Mouse (Mus musculus): ENCODE data around the gene Coq2. TPM values are rescaled to one million over a fixed set of nuclear protein-coding genes. Genes with fewer than 3 reads are reported as not detected.

The Coq2 gene
- polyA plus RNA-seq, 1 experiment from 2014 or later, result 30.8 TPM

DNA sequence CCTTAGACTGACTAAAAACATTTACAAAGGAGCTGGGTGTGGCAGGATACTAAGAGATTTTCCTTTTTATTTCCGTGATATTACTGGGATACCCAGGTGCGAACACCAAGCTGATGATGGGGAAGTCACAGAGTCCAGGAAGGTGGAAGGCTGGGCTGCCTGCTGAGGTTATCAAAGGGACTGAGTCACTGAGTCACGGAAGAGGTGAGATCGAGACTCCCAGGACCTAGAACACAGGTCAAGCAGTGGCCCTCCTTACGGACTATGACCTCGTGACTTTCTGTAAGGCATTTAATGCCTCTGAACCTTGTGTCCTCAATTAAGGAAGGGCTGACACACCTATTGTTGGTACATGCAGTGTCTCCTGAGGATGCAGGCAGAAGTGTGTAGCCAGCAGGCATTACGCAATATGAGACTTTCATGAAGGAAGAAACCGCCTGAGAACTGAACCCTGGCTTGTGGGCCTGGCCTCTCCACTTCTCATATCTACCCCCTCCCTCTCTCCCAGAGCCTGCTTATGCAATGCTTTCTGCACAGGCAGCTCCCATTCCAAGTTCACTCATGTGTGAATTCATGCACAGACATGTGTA is 42.3 kb downstream of the Coq2 start:
- no peaks in the 10 kb centered on the region for H3K36me3 ChIP-seq (ENCODE audit: control insufficient read depth, insufficient read depth)
- H3K9me3 ChIP-seq (ENCODE audit: control insufficient read depth), result no peaks in the 10 kb centered on the region
- H3K4me3 ChIP-seq (ENCODE audit: low read depth, low read length), result no peak overlapping the region
- ATAC-seq, result peak; percentile 97
- H3K4me2 ChIP-seq (replicated peaks; ENCODE audit: low read depth), result no peak overlapping the region
- no peak overlapping the region for H3K9ac ChIP-seq (ENCODE audit: low read depth, low read length)
- H3K27ac ChIP-seq (ENCODE audit: low read depth, low read length), result peak overlapping the region; percentile 83
- H3K4me1 ChIP-seq (replicated peaks; ENCODE audit: control insufficient read depth, insufficient read depth, low read length), result peaks cover 6% of the 10 kb centered on the region; the same call in 1 of the 2 replicates
- 31% methylated on average over 8 of the region's 8 CpGs for WGBS
- no peaks in the 10 kb centered on the region for H3K27me3 ChIP-seq (replicated peaks; ENCODE audit: control insufficient read depth, insufficient read depth, low read length)
- no peak for TF ChIP-seq CTCF (IDR thresholded peaks at IDR 0.05; ENCODE audit: low read depth)

DNA sequence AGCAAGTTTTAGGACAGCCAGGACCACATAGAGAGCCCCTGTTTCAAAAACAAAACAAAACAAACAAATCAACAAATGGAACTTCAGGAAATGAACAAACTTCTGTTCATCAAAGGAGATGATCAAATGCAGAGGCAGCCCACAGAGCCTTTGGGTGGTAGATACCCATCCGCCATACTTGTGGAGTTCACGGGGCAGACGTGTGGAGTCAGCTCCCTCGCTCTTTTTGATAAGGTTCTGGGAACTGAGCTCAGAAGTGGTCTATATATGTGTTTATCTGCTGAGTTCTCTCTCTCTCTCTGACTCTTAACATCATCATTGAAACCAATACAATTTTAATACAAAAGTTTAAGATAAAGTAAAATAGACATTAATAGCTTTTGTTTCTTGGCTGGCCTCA is 46.1 kb downstream of the Coq2 start:
- no peaks in the 10 kb centered on the region for H3K27me3 ChIP-seq (replicated peaks; ENCODE audit: control insufficient read depth, insufficient read depth, low read length)
- H3K4me2 ChIP-seq (replicated peaks; ENCODE audit: low read depth), result no peak overlapping the region
- H3K36me3 ChIP-seq (ENCODE audit: control insufficient read depth, insufficient read depth), result no peaks in the 10 kb centered on the region
- TF ChIP-seq CTCF (IDR thresholded peaks at IDR 0.05; ENCODE audit: low read depth), result no peak
- no peak overlapping the region for H3K4me3 ChIP-seq (ENCODE audit: low read depth, low read length)
- ATAC-seq, result no peak
- no peaks in the 10 kb centered on the region for H3K9me3 ChIP-seq (ENCODE audit: control insufficient read depth)
- H3K27ac ChIP-seq (ENCODE audit: low read depth, low read length), result no peak overlapping the region
- no peak overlapping the region for H3K9ac ChIP-seq (ENCODE audit: low read depth, low read length)
- WGBS, result 84% methylated on average over 4 of the region's 4 CpGs
- peaks cover 19% of the 10 kb centered on the region for H3K4me1 ChIP-seq (replicated peaks; ENCODE audit: control insufficient read depth, insufficient read depth, low read length)

DNA sequence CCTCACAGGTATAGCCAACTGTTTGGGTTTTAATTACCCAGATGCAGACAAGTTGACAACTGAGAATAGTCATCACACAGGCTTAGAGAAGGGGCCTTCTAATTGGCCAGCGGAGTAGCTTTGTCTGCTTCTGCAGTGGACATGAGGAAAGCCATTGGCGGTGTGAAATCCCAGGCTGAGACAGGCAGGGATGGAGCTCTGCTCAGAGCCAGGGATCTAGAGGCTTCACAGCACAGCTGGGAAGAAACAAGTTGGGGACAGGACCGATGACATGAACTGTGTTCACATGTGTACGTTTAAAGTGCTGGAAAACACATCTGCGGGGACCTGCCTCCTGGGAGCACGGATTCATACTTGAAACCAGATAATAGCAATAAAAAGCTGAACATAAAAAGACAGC is 48.4 kb downstream of the Coq2 start:
- H3K9ac ChIP-seq (ENCODE audit: low read depth, low read length), result no peak overlapping the region
- H3K4me2 ChIP-seq (replicated peaks; ENCODE audit: low read depth), result no peak overlapping the region
- no peaks in the 10 kb centered on the region for H3K27me3 ChIP-seq (replicated peaks; ENCODE audit: control insufficient read depth, insufficient read depth, low read length)
- WGBS, result 40% methylated on average over 6 of the region's 6 CpGs
- H3K4me3 ChIP-seq (ENCODE audit: low read depth, low read length), result no peak overlapping the region
- no peak for TF ChIP-seq CTCF (IDR thresholded peaks at IDR 0.05; ENCODE audit: low read depth)
- ATAC-seq, result no peak
- H3K36me3 ChIP-seq (ENCODE audit: control insufficient read depth, insufficient read depth), result no peaks in the 10 kb centered on the region
- H3K9me3 ChIP-seq (ENCODE audit: control insufficient read depth), result no peaks in the 10 kb centered on the region
- H3K4me1 ChIP-seq (replicated peaks; ENCODE audit: control insufficient read depth, insufficient read depth, low read length), result peaks cover 19% of the 10 kb centered on the region
- H3K27ac ChIP-seq (ENCODE audit: low read depth, low read length), result 0 out of 2 replicates have a peak overlapping the region, but pooled peaks have one; percentile 35

DNA sequence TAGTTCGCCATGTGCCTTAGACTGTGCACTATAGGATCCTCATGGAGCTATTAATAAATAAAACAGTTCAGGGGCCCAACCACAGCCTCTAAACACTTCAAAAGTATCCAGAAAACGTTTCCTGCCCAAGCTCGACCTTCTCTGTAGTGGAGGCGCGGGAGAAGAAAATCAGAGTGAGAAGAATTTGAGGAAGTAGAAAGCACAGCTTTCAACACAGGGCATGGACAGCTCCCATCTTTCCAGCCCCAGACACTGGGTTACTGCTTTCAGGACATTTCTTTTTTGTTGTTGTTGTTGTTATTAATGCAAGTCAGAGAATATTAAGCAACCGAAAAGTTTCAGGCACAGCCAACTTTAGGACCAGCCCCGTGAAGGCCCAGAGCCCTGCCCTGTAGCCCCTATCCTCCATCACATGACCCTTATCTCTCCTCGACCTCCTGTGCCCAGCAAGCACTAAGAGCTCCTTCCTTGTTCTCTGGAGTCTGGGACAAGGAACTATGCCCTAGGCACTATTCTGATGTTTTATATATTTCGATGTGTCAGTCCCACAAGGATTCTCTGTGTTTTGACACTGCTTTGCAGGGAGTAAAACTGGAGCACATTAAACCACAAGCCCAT is 50.1 kb downstream of the Coq2 start:
- no peaks in the 10 kb centered on the region for H3K36me3 ChIP-seq (ENCODE audit: control insufficient read depth, insufficient read depth)
- peak; percentile 41; the same call in 1 of the 2 replicates for ATAC-seq

DNA sequence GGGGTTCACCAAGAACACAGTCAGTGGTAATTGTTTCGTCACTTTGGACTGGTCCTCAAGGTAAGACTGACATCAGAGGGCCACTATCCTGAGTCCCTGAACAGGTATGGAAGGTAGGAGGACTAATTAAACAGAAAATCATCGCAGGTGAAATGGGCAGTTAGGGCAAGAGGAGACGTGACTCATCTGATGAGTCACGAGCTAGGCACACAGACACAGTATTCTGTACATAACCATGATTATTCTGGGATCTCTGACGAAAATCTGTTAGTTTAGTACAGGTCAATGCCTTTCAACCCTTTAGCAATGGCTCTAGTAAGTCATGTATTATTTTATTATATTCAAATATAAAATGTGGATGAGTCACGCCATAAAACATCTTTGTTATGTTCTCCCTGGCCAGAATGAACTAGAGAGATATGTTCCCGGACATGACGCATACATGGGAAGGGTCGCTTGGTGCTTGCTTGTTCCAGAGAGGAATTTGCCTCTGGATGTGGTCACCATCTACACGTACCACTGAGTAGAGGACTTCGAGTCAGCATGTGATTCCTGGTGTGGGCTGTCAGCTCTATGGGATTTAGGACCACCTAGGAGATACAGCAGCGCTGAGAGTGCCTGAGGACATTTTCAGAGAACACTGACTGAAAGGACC is 52.3 kb downstream of the Coq2 start:
- peak; percentile 40 for ATAC-seq

More for the DNA sequence above, 50.1 kb downstream of the Coq2 start:
- Histone ChIP-seq H3K9ac (ENCODE audit: low read depth, low read length) (no peak overlapping the region), H3K4me3 (ENCODE audit: low read depth, low read length) (no peak overlapping the region), H3K9me3 (ENCODE audit: control insufficient read depth) (no peaks in the 10 kb centered on the region), H3K4me1 (replicated peaks; ENCODE audit: control insufficient read depth, insufficient read depth, low read length) (peaks cover 19% of the 10 kb centered on the region), H3K27me3 (replicated peaks; ENCODE audit: control insufficient read depth, insufficient read depth, low read length) (no peaks in the 10 kb centered on the region), H3K4me2 (replicated peaks; ENCODE audit: low read depth) (no peak overlapping the region), H3K27ac (ENCODE audit: low read depth, low read length) (peak overlapping the region; percentile 60)
- no peak for TF ChIP-seq CTCF (IDR thresholded peaks at IDR 0.05; ENCODE audit: low read depth)
- WGBS, result 46% methylated on average over 9 of the region's 9 CpGs

DNA sequence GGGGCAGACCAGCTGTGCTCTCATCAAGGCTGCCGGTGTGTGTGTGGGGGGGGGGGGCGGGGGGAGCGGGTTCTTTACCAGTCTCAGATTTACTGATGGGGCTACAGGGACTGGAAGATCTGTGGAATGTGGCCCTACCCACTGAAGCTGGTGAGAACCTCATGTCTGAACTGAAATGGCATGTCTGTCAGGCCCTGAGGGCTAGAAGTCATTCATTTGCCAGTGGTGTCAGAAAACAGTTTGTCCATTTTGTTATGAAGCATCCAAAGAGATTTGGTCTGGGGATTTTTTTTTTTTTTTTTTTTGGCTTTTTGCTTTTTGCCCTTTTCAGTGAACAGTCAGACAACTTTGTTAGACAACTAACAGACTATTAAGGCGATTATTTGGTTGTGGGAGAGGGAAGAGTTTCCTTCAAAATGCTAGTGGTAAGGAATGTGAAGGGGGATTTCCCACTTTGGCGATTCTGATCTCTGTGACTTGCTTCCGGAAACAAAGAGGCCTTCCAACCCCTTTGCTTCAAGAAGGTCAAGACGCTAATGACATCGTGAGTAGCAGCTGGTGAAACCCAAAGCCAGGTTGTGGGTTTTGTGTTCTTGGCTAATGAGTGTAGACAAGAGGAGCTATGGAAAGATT is 52.9 kb downstream of the Coq2 start:
- H3K27ac ChIP-seq (ENCODE audit: low read depth, low read length), result no peak overlapping the region
- WGBS, result 55% methylated on average over 8 of the region's 8 CpGs
- H3K4me3 ChIP-seq (ENCODE audit: low read depth, low read length), result no peak overlapping the region
- no peak for TF ChIP-seq CTCF (IDR thresholded peaks at IDR 0.05; ENCODE audit: low read depth)
- no peaks in the 10 kb centered on the region for H3K27me3 ChIP-seq (replicated peaks; ENCODE audit: control insufficient read depth, insufficient read depth, low read length)
- no peak overlapping the region for H3K9ac ChIP-seq (ENCODE audit: low read depth, low read length)
- H3K36me3 ChIP-seq (ENCODE audit: control insufficient read depth, insufficient read depth), result no peaks in the 10 kb centered on the region
- H3K4me1 ChIP-seq (replicated peaks; ENCODE audit: control insufficient read depth, insufficient read depth, low read length), result peaks cover 18% of the 10 kb centered on the region
- no peaks in the 10 kb centered on the region for H3K9me3 ChIP-seq (ENCODE audit: control insufficient read depth)
- no peak for ATAC-seq
- no peak overlapping the region for H3K4me2 ChIP-seq (replicated peaks; ENCODE audit: low read depth)

More for the DNA sequence above, 52.3 kb downstream of the Coq2 start:
- Histone ChIP-seq H3K27me3 (replicated peaks; ENCODE audit: control insufficient read depth, insufficient read depth, low read length) (no peaks in the 10 kb centered on the region), H3K36me3 (ENCODE audit: control insufficient read depth, insufficient read depth) (no peaks in the 10 kb centered on the region), H3K9me3 (ENCODE audit: control insufficient read depth) (no peaks in the 10 kb centered on the region), H3K27ac (ENCODE audit: low read depth, low read length) (no peak overlapping the region), H3K4me3 (ENCODE audit: low read depth, low read length) (no peak overlapping the region), H3K9ac (ENCODE audit: low read depth, low read length) (no peak overlapping the region), H3K4me2 (replicated peaks; ENCODE audit: low read depth) (no peak overlapping the region), H3K4me1 (replicated peaks; ENCODE audit: control insufficient read depth, insufficient read depth, low read length) (peaks cover 19% of the 10 kb centered on the region)
- no peak for TF ChIP-seq CTCF (IDR thresholded peaks at IDR 0.05; ENCODE audit: low read depth)
- 70% methylated on average over 12 of the region's 12 CpGs for WGBS
